Mouse (Mus musculus): Measurements from ENCODE around the gene Rbm38. TPM values are rescaled to one million over a fixed set of nuclear protein-coding genes. Genes with fewer than 3 reads are reported as not detected.

The Rbm38 gene
- polyA plus RNA-seq, 1 experiment from 2014 or later = 37.9 TPM

DNA sequence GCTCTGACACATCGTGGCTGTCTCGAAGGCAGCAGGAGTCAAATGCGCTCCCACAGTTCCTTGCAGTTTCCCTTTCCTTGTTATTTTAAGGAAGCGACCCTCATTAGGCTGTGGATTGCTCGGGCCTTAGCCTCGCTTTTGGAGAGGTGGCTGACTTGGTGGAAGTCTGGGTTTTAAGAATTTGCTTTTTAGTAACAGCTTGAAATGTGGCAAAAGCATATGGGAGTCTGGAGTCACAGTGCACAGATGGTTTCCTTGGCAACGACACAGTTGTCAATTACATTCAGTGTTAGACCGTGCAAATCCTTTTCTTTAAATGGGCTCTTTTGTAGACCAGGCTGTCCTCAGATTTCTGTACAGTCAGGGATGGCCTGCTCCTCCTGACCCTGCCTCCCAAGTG is 19.4 kb upstream of the Rbm38 start:
- peak overlapping the region; percentile 77 for H3K4me2 ChIP-seq (replicated peaks; ENCODE audit: low read depth, low read length)
- peaks cover 10% of the 10 kb centered on the region for H3K4me1 ChIP-seq (ENCODE audit: control insufficient read depth, insufficient read depth, low read length)
- no peaks in the 10 kb centered on the region for H3K9me3 ChIP-seq (ENCODE audit: control insufficient read depth, low read depth, low read length)
- peak overlapping the region; percentile 94 for H3K4me3 ChIP-seq (ENCODE audit: low read depth, low read length)
- peaks cover 33% of the 10 kb centered on the region for H3K36me3 ChIP-seq (ENCODE audit: control insufficient read depth, insufficient read depth, low read length)
- peak overlapping the region; percentile 87; the same call in 1 of the 2 replicates for H3K27ac ChIP-seq (ENCODE audit: low read length)
- no peaks in the 10 kb centered on the region for H3K27me3 ChIP-seq (ENCODE audit: control insufficient read depth, insufficient read depth, low read length)
- H3K9ac ChIP-seq (replicated peaks; ENCODE audit: low read depth, low read length) = peak overlapping the region; percentile 86
- no peak for ATAC-seq (ENCODE audit: insufficient number of reproducible peaks, insufficient read depth, low FRiP score, low read depth)
- 23% methylated on average over 8 of the region's 8 CpGs for WGBS

DNA sequence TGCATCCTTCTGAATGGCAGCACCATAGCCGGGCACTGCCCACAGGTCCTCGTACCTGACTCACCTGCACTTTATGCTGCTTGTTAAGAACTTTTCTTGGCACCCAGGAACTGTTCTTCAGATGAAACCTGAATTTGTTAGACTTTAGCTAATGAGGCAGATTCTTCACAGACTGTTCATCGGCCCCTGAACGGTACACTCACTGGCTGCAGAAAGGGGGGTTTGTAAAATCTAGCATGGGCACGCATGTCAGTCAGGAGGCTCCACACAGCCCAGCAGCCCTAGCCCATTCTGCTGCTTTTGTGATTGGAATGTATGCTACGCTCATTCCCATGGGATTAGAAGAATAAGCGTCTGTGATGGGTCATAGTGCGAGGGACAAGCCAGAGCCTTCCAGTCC is 16.6 kb upstream of the Rbm38 start:
- Histone ChIP-seq H3K4me2 (replicated peaks; ENCODE audit: low read depth, low read length) (no peak overlapping the region), H3K9ac (replicated peaks; ENCODE audit: low read depth, low read length) (no peak overlapping the region), H3K4me3 (ENCODE audit: low read depth, low read length) (no peak overlapping the region), H3K27me3 (ENCODE audit: control insufficient read depth, insufficient read depth, low read length) (no peaks in the 10 kb centered on the region), H3K27ac (ENCODE audit: low read length) (no peak overlapping the region), H3K9me3 (ENCODE audit: control insufficient read depth, low read depth, low read length) (no peaks in the 10 kb centered on the region), H3K4me1 (ENCODE audit: control insufficient read depth, insufficient read depth, low read length) (peaks cover 10% of the 10 kb centered on the region), H3K36me3 (ENCODE audit: control insufficient read depth, insufficient read depth, low read length) (peaks cover 61% of the 10 kb centered on the region)
- 94% methylated on average over 8 of the region's 8 CpGs for WGBS
- no peak for ATAC-seq (ENCODE audit: insufficient number of reproducible peaks, insufficient read depth, low FRiP score, low read depth)

DNA sequence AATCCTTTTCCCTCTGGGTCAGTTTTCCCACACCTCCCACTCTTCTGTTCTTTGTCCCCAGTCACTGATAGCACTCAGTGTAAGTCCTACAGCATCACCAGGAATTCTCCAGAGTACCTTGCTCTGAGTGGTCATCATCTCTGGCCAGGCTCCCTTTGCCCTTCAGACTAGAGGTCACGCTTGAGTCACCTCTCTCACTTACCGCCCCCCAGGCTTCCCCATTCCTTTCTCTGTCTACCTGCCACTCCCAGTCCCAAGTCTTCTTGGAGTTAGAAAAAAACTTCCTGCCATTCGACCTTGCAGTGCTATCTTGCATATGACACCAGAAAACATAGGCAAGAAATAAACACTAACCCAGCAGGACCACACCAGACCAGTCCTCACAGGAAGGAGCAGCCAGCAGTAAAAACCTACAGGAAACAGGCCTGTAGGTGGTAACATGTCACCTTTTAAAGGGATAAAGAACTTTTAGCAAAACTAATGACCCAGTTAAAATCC is 10.0 kb upstream of the Rbm38 start:
- 72% methylated on average over 3 of the region's 3 CpGs for WGBS
- Histone ChIP-seq H3K36me3 (ENCODE audit: control insufficient read depth, insufficient read depth, low read length) (peaks cover 93% of the 10 kb centered on the region), H3K27ac (ENCODE audit: low read length) (no peak overlapping the region), H3K4me1 (ENCODE audit: control insufficient read depth, insufficient read depth, low read length) (no peaks in the 10 kb centered on the region), H3K4me3 (ENCODE audit: low read depth, low read length) (no peak overlapping the region), H3K9ac (replicated peaks; ENCODE audit: low read depth, low read length) (no peak overlapping the region), H3K9me3 (ENCODE audit: control insufficient read depth, low read depth, low read length) (no peaks in the 10 kb centered on the region), H3K4me2 (replicated peaks; ENCODE audit: low read depth, low read length) (no peak overlapping the region), H3K27me3 (ENCODE audit: control insufficient read depth, insufficient read depth, low read length) (no peaks in the 10 kb centered on the region)
- no peak for ATAC-seq (ENCODE audit: insufficient number of reproducible peaks, insufficient read depth, low FRiP score, low read depth)

DNA sequence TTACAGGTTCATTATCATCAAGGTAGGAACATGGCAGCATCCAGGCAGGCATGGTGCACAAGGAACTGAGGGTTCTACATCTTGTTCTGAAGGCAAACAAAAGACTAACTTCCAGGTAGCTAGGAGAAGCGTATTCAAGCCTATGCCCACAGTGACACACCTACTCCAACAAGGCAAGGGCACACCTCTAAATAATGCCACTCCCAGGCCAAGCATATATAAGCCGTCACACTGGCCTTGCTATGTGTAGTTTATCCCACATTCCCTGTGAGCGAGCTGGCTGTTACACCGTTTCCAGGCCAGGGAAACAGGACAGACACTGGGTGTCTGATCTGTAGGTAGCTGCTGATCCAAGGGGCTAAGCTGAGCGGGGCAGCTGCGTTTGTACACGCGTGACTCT is 8.9 kb upstream of the Rbm38 start:
- Histone ChIP-seq H3K4me3 (ENCODE audit: low read depth, low read length) (no peak overlapping the region), H3K36me3 (ENCODE audit: control insufficient read depth, insufficient read depth, low read length) (peaks cover 88% of the 10 kb centered on the region), H3K4me2 (replicated peaks; ENCODE audit: low read depth, low read length) (no peak overlapping the region), H3K4me1 (ENCODE audit: control insufficient read depth, insufficient read depth, low read length) (no peaks in the 10 kb centered on the region), H3K9me3 (ENCODE audit: control insufficient read depth, low read depth, low read length) (no peaks in the 10 kb centered on the region), H3K27me3 (ENCODE audit: control insufficient read depth, insufficient read depth, low read length) (no peaks in the 10 kb centered on the region), H3K27ac (ENCODE audit: low read length) (no peak overlapping the region), H3K9ac (replicated peaks; ENCODE audit: low read depth, low read length) (no peak overlapping the region)
- no peak for ATAC-seq (ENCODE audit: insufficient number of reproducible peaks, insufficient read depth, low FRiP score, low read depth)
- 90% methylated on average over 8 of the region's 8 CpGs for WGBS

DNA sequence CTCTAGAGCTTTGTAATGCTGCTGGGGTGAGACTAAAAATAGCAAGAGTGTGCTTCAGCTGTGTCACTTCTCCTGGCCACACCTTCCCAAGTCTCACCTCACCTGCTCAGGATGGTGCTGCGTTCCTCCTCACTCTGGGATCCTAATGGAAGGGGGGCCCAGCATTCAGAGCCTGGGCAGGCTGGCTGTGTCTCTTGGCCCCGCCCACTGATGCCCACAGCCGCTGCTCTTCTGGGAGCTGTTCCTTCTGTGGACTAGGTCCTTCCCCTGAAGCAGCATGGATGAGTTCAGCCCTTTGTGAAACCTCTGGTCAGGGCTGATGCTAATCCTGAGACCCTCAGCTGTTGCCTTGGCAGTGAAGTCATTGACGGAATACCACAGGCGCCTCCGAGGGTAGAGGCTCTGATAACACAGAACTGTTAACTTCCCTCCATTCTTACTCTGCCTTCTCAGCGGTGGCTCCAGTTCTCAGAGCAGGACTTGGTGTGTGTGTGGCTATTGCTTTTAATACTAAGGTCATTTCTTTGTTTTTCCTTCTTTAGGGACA is 5.5 kb upstream of the Rbm38 start:
- 70% methylated on average over 7 of the region's 7 CpGs for WGBS
- Histone ChIP-seq H3K4me1 (ENCODE audit: control insufficient read depth, insufficient read depth, low read length) (0 out of 2 replicates have a peak, but pooled peaks cover 6% of the 10 kb centered on the region), H3K27me3 (ENCODE audit: control insufficient read depth, insufficient read depth, low read length) (no peaks in the 10 kb centered on the region), H3K4me2 (replicated peaks; ENCODE audit: low read depth, low read length) (no peak overlapping the region), H3K36me3 (ENCODE audit: control insufficient read depth, insufficient read depth, low read length) (peaks cover 55% of the 10 kb centered on the region), H3K27ac (ENCODE audit: low read length) (no peak overlapping the region), H3K9ac (replicated peaks; ENCODE audit: low read depth, low read length) (no peak overlapping the region), H3K4me3 (ENCODE audit: low read depth, low read length) (no peak overlapping the region), H3K9me3 (ENCODE audit: control insufficient read depth, low read depth, low read length) (no peaks in the 10 kb centered on the region)
- no peak for ATAC-seq (ENCODE audit: insufficient number of reproducible peaks, insufficient read depth, low FRiP score, low read depth)

DNA sequence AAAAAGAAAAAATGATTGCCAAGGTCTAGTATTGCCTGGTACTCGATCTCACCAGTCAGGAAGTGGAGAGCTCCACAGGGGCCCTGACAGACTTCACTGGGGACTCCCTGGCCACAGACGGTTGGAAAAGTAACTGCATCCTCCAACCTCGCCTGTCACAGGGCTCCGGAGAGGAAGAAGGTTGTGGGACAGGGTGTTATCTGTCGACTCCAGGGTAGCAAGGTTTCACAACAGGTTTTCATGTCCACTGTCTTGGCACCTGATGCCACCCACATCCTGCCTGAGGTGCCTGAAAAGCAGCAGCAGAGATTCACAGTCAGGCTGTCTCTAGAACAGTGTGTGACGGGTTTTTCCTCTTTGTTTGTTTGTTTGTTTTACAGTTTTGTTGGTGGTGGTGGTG is 2.4 kb upstream of the Rbm38 start:
- Histone ChIP-seq H3K36me3 (ENCODE audit: control insufficient read depth, insufficient read depth, low read length) (peaks cover 25% of the 10 kb centered on the region), H3K4me1 (ENCODE audit: control insufficient read depth, insufficient read depth, low read length) (peaks cover 17% of the 10 kb centered on the region), H3K4me3 (ENCODE audit: low read depth, low read length) (no peak overlapping the region), H3K27me3 (ENCODE audit: control insufficient read depth, insufficient read depth, low read length) (no peaks in the 10 kb centered on the region), H3K9me3 (ENCODE audit: control insufficient read depth, low read depth, low read length) (no peaks in the 10 kb centered on the region), H3K4me2 (replicated peaks; ENCODE audit: low read depth, low read length) (no peak overlapping the region), H3K27ac (ENCODE audit: low read length) (no peak overlapping the region), H3K9ac (replicated peaks; ENCODE audit: low read depth, low read length) (no peak overlapping the region)
- no peak for ATAC-seq (ENCODE audit: insufficient number of reproducible peaks, insufficient read depth, low FRiP score, low read depth)
- WGBS = 45% methylated on average over 6 of the region's 6 CpGs

DNA sequence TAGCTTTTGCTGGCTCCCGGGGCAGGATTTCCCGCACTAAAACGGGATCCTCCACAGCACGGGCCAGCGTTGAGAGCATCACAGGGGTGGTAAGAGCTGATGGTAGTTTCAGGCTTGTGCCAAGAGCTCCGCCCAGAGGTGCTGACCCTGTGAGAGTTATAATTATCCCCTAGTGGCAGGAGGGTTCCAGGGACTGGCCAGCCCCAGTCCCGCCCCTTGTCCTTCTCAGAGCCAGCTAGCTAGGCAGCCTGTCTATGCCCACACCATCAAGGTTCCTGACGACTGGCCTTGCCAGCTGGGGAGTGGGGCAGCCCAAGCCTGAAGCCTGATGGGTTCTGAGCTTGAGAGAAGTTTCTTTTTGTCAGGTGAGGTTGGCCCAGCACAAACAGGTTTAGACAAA is 1.7 kb upstream of the Rbm38 start:
- Histone ChIP-seq H3K9me3 (ENCODE audit: control insufficient read depth, low read depth, low read length) (no peaks in the 10 kb centered on the region), H3K4me2 (replicated peaks; ENCODE audit: low read depth, low read length) (no peak overlapping the region), H3K9ac (replicated peaks; ENCODE audit: low read depth, low read length) (no peak overlapping the region), H3K27ac (ENCODE audit: low read length) (no peak overlapping the region), H3K4me1 (ENCODE audit: control insufficient read depth, insufficient read depth, low read length) (peaks cover 23% of the 10 kb centered on the region), H3K4me3 (ENCODE audit: low read depth, low read length) (no peak overlapping the region), H3K27me3 (ENCODE audit: control insufficient read depth, insufficient read depth, low read length) (no peaks in the 10 kb centered on the region), H3K36me3 (ENCODE audit: control insufficient read depth, insufficient read depth, low read length) (peaks cover 19% of the 10 kb centered on the region)
- WGBS = 28% methylated on average over 8 of the region's 8 CpGs
- ATAC-seq (ENCODE audit: insufficient number of reproducible peaks, insufficient read depth, low FRiP score, low read depth) = no peak

DNA sequence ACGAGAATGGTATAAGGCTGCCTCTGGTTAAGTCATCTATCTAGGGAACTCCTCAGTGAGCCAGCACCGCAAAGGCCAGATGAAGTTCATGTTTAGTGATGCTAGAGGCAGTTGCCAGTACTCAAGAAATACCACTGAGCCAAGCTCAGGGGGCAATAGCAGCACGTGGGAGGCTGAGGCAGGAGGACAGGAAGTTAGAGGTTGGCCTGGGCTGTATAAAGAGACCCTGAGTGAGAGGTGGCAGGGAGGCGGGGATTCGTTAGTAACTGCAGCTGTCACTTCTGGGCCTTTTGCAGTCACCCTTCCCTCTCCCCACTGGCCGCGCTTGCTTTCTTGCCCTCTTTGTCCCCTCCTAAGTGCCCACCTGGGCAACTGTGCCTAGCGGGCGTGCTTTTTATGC is 976 bp upstream of the Rbm38 start:
- Histone ChIP-seq H3K36me3 (ENCODE audit: control insufficient read depth, insufficient read depth, low read length) (peaks cover 13% of the 10 kb centered on the region), H3K4me3 (ENCODE audit: low read depth, low read length) (peak overlapping the region; percentile 32), H3K9ac (replicated peaks; ENCODE audit: low read depth, low read length) (no peak overlapping the region; the same call in 1 of the 2 replicates), H3K4me2 (replicated peaks; ENCODE audit: low read depth, low read length) (peak overlapping the region; percentile 65), H3K27me3 (ENCODE audit: control insufficient read depth, insufficient read depth, low read length) (no peaks in the 10 kb centered on the region), H3K27ac (ENCODE audit: low read length) (no peak overlapping the region), H3K4me1 (ENCODE audit: control insufficient read depth, insufficient read depth, low read length) (peaks cover 29% of the 10 kb centered on the region), H3K9me3 (ENCODE audit: control insufficient read depth, low read depth, low read length) (no peaks in the 10 kb centered on the region)
- ATAC-seq (ENCODE audit: insufficient number of reproducible peaks, insufficient read depth, low FRiP score, low read depth) = no peak
- WGBS = 14% methylated on average over 9 of the region's 9 CpGs

DNA sequence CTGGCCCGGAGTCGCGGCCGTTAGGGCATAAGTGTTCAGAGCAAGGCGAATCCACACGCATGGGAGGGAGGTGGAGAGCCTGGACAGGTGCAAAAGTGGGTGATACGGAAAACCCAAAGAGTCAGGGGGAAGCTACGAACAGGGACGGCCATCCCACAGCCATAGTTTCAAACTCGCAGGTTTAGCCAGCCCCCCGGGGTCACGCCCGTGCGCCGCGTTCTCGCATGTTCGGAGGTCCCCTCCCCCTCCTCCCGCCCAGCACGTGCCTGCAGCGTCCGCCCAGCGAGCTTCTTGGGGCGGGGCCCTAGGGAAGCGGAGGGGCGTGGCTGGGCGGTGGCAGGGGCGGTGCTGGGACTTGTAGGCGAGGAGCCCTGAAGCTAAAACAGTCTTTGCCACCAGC is 508 bp upstream of the Rbm38 start:
- WGBS = 0% methylated on average over 25 of the region's 29 CpGs
- H3K9me3 ChIP-seq (ENCODE audit: control insufficient read depth, low read depth, low read length) = no peaks in the 10 kb centered on the region
- ATAC-seq (ENCODE audit: insufficient number of reproducible peaks, insufficient read depth, low FRiP score, low read depth) = peak; percentile 82
- H3K4me2 ChIP-seq (replicated peaks; ENCODE audit: low read depth, low read length) = peak overlapping the region; percentile 65
- no peak overlapping the region; the same call in 1 of the 2 replicates for H3K9ac ChIP-seq (replicated peaks; ENCODE audit: low read depth, low read length)
- H3K27me3 ChIP-seq (ENCODE audit: control insufficient read depth, insufficient read depth, low read length) = no peaks in the 10 kb centered on the region
- no peak overlapping the region for H3K27ac ChIP-seq (ENCODE audit: low read length)
- peaks cover 12% of the 10 kb centered on the region for H3K36me3 ChIP-seq (ENCODE audit: control insufficient read depth, insufficient read depth, low read length)
- peaks cover 33% of the 10 kb centered on the region for H3K4me1 ChIP-seq (ENCODE audit: control insufficient read depth, insufficient read depth, low read length)
- H3K4me3 ChIP-seq (ENCODE audit: low read depth, low read length) = peak overlapping the region; percentile 32
